Mouse (Mus musculus) splenic B cell, adult 2 months (primary cell): Measurements from ENCODE around the gene Ldb3.
A peak's percentile ranks its signal among the peaks of the same experiment; 100 is the strongest.

Source experiments
- DNase-seq: peaks from one replicate; pipeline ENCODE4 v3.0.0-alpha.2; 2011; ENCODE audit warnings: low read depth, low spot score
- H3K27me3 ChIP-seq: 2 replicates; pipeline ENCODE4 v1.6.1; 2012; ENCODE audit warnings: mild to moderate bottlenecking, low read length, moderate library complexity, mixed read lengths; ENCODE audit not compliant: control insufficient read depth, poor library complexity, insufficient read depth, severe bottlenecking
- H3K36me3 ChIP-seq: 2 replicates; pipeline ENCODE4 v1.6.1; 2012; ENCODE audit warnings: mild to moderate bottlenecking, low read length, moderate library complexity, mixed read lengths; ENCODE audit not compliant: control insufficient read depth, poor library complexity, insufficient read depth, severe bottlenecking

The Ldb3 gene

DNA sequence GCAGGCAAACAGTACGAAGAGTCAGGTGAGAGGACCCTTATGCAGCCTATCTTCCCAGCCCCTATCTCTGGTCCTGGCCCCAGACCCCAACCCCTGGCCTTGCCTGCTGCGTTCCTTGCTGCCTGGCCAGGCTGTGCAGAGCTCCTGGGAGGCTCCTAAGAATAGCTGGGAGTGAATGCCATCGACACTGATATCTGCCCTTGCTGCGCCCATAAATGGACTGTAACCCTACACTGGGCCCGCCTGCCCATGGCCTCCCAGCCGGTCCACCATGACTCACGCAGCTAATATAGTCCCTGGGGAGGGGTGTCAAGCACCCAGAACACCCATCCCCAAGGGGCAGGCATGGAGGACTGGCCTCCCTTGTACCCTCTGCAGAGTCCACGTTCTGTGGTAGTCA is at the start of gene Ldb3:
TSS of gene Ldb3 (minus strand) at position 185 of the 400 bp plus-strand sequence.
- no peaks in the 10 kb centered on the region for H3K36me3 ChIP-seq
- DNase-seq: no peak
- no peaks in the 10 kb centered on the region for H3K27me3 ChIP-seq

DNA sequence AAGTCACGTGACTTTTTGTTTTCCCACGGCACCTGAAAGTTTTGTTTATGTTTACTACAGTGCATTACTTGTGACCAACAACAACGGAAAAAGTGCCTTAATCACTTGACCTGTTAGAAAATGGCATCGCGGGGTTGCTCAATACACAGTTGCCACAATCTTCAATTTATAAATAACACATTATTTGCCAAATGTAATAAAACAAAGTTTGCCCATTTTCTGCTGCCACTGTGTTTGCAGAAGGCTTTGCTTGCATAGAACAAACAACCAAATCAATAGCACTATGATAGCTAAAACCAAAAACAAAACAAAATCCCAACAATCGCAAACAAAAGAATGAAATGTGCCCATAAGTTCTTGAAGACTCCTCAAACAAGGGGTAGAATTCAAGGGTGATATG is 47.2 kb upstream of the Ldb3 start:
- DNase-seq: no peak
- Histone ChIP-seq H3K27me3 (no peaks in the 10 kb centered on the region), H3K36me3 (no peaks in the 10 kb centered on the region)

- Histone ChIP-seq H3K36me3 (no peaks in the 10 kb centered on the region), H3K27me3 (no peaks in the 10 kb centered on the region)
Observed at GRCm38 (mm10) chr14:34635192-34635591, 46.7 kb upstream of the Ldb3 start.

DNA sequence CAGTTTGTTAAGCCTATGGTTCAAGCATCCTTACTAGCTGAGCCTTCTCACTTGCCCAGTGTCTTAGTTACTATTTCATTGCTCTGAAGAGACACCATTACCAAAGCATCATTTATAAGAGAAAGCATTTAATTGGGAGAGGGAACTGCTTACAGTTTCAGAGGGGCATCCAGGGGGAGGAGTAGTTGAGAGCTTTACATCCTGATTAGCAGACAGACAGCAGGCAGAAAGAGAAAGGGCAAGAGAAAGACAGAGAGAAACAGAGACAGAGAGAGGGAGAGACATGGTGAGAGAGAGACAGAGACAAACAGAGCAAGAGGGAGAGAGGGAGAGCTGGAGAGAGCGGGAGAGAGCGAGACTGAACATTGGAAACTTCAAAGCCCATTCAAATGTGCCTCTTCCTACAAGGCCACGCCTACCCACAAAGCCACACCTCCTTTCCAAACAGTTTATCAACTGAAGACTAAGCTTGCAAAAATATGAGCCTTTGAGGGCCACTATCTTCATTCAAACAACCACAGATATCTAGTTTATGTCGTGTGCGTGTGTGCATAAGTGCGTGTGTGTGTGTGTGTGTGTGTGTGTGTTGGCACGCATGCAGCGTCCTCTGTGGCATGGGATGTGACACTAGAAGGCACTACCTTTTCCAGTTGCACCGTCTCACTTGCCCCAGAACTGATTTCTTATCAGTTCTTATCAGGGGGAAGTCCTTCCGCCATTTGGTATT is 44.4 kb upstream of the Ldb3 start:
- DNase-seq: no peak
- Histone ChIP-seq H3K36me3 (no peaks in the 10 kb centered on the region), H3K27me3 (no peaks in the 10 kb centered on the region)

More at GRCm38 (mm10) chr14:34635192-34635591, 46.7 kb upstream of the Ldb3 start:
- no peak for DNase-seq

- no peak for DNase-seq
- Histone ChIP-seq H3K27me3 (no peaks in the 10 kb centered on the region), H3K36me3 (no peaks in the 10 kb centered on the region)
Observed at GRCm38 (mm10) chr14:34626824-34627223, 38.3 kb upstream of the Ldb3 start.

DNA sequence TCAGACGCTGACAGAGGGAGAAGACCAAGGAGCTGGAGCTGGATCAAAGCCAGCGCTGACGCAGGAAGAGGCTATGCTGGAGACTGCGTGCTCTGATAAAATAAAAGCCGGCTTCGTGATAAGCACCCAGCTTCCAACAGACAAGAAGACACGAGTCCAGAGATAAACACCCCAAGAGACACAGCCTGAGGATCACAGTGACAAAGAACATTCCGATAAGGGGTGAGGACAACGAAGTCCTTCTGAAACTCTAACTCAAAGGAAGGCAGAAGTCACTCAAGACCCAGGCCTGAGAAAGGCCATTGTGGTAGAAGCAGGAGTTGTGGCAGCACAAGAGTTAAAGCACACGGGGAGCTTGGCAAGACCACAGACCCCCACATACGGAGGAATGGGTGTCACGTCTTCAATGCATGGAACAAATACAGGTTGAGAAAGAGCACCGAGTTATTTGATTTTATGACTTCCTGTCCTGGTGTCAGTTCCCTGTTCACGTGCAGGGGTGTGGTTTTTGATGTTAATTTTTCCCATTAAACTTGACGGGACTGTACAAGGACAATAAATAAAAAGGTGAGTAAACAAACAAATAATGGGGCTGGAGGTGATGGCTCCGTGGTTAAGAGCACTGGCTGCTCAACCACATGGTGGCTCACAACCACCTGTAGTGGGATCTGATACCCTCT is 35.2 kb upstream of the Ldb3 start:
- DNase-seq: no peak
- Histone ChIP-seq H3K27me3 (no peaks in the 10 kb centered on the region), H3K36me3 (no peaks in the 10 kb centered on the region)

GRCm38 (mm10) chr14:34623074-34623473 is 34.6 kb upstream of the Ldb3 start:
- no peak for DNase-seq
- no peaks in the 10 kb centered on the region for H3K36me3 ChIP-seq

DNA sequence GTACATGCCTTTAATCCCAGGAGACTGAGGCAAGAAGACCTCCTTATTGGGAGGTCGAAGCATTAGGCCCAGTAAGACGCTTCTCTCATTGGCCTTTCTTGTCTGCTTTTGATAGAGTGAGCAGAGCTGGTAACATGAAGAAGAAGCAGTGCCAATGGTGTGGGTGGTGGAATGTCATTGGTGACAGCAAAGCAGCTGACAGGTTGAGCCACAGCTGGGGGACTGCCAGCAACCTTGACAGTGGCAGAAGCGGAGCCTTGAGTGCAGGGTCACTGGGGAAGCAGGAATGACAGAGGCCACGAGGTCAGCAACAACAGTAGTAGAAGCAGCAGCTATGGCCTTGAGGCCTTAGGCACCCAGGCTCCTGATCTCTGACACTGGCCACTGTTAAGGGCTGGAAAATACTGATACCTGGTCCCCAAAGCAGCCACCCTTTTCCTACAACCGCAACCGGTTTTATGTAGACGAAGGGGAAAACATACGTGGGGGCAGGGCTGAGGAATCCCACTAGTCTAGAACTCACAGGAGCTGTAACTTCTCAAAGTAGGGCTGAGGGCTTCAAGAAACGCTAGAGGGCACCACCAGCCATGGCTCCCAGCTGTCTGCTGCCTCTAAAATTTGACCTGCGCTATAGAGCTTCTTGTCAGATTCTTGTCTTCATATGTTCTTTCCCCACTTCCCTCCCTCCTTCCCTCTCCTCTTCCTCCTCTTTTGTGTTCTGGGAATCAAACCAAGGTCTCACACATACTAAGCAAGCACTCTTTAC is 32.3 kb upstream of the Ldb3 start:
- Histone ChIP-seq H3K36me3 (no peaks in the 10 kb centered on the region), H3K27me3 (no peaks in the 10 kb centered on the region)
- peak; percentile 48 for DNase-seq

More at GRCm38 (mm10) chr14:34623074-34623473, 34.6 kb upstream of the Ldb3 start:
- no peaks in the 10 kb centered on the region for H3K27me3 ChIP-seq

DNA sequence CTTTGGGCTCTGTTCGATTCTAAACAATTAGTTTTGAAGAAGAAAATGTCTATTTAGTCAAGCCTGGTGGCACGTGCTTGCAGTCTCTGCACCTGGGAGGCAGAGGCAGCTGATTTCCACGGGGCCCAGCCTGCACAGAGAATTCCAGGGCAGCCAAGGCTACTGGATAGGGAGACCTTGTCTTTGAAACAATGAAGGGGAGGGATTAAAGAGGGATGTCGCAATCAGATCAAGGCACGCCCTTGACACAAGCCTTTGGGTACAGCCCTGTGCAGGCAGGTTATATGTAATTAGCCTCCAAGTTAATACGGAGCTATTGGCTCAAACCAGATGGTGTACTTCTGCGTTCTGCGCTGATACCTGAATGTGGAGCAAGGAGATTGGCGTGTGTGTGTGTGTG is 30.3 kb upstream of the Ldb3 start:
- Histone ChIP-seq H3K27me3 (peaks cover 2% of the 10 kb centered on the region; the same call in 1 of the 2 replicates), H3K36me3 (no peaks in the 10 kb centered on the region)
- DNase-seq: no peak

GRCm38 (mm10) chr14:34616821-34617220 is 28.3 kb upstream of the Ldb3 start:
- DNase-seq: peak; percentile 86
- no peaks in the 10 kb centered on the region for H3K36me3 ChIP-seq
- H3K27me3 ChIP-seq: peaks cover 2% of the 10 kb centered on the region; the same call in 1 of the 2 replicates

DNA sequence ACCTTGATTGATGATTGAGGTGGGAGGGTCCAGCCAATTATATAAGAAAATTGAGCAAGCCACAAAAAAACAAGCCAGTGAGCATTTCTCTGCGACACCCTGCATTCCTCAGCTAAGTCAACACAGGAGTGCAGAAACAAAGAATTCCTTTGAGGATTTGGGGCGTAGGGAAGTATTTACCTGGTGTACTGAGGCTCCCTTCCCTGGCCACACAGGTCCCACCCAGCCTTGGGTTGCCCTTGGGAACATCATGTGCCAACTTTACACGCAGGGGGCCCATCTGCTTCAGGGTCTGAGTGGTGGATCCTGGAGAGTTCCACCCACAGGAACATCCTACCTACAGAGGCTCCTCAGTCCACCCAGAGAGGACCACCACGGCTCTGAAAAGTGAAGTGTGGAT is 27.1 kb upstream of the Ldb3 start:
- DNase-seq: no peak
- Histone ChIP-seq H3K27me3 (peaks cover 2% of the 10 kb centered on the region; the same call in 1 of the 2 replicates), H3K36me3 (no peaks in the 10 kb centered on the region)

DNA sequence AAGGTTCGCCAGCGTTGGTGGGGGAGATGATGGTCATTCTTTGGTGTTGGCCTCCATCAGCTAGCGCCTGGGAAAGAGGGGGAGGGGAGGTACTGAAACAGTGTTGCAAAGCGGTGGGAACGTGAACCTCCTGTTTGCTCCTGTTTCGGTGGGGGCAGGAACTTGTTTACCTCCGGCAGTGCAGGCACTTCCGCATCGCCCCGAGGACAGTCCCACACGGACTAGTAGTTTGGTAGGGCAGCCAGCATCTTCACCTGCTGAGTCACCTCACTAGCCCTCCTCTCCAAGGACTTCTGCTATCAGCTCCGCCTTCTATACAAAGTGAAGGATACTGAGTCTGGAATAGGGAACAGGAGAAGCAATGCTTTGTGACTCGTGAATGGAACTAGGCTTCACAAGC is 26.6 kb upstream of the Ldb3 start:
- peak; percentile 2 for DNase-seq
- H3K27me3 ChIP-seq: peaks cover 2% of the 10 kb centered on the region; the same call in 1 of the 2 replicates
- H3K36me3 ChIP-seq: no peaks in the 10 kb centered on the region

- no peak for DNase-seq
Observed at GRCm38 (mm10) chr14:34614551-34614950, 26.1 kb upstream of the Ldb3 start.

GRCm38 (mm10) chr14:34613523-34613922 is 25.0 kb upstream of the Ldb3 start:
- peaks cover 2% of the 10 kb centered on the region; the same call in 1 of the 2 replicates for H3K27me3 ChIP-seq
- DNase-seq: no peak

More at GRCm38 (mm10) chr14:34614551-34614950, 26.1 kb upstream of the Ldb3 start:
- H3K36me3 ChIP-seq: no peaks in the 10 kb centered on the region
- peaks cover 2% of the 10 kb centered on the region; the same call in 1 of the 2 replicates for H3K27me3 ChIP-seq

DNA sequence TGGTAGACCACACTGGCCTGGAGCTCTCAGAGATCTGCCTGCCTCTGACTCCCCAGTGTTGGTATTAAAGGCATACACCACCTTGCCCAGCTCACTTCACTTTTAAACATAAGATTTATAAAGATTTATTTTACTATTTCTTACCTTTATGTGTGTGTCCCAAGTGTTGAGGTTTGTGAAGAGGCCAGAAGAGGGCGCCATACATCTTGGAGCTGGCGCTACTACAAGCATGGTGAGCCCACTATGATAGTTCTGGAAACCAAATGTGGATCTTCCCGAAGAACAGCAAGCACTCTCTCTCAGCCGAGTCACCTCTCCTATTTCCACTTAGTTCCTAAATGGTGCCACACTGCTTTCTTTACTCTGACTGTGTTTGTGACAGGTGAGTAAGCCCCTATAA is 23.7 kb upstream of the Ldb3 start:
- Histone ChIP-seq H3K27me3 (peaks cover 2% of the 10 kb centered on the region; the same call in 1 of the 2 replicates), H3K36me3 (no peaks in the 10 kb centered on the region)
- DNase-seq: peak; percentile 28

More at GRCm38 (mm10) chr14:34613523-34613922, 25.0 kb upstream of the Ldb3 start:
- H3K36me3 ChIP-seq: no peaks in the 10 kb centered on the region
